Mouse (Mus musculus) E14TG2a.4 (cell line): ENCODE data around the gene Hscb.

Experiments
- H3K27me3 ChIP-seq: 2 replicates; pipeline ENCODE4 v1.6.1; 2014; ENCODE audit warnings: low read length, control low read depth; ENCODE audit not compliant: insufficient read depth
- H3K36me3 ChIP-seq: 2 replicates; pipeline ENCODE4 v1.6.1; 2014; ENCODE audit warnings: low read length, control low read depth; ENCODE audit not compliant: insufficient read depth
- H3K4me1 ChIP-seq: replicated peaks from 2 replicates; pipeline ENCODE4 v1.6.1; 2014; ENCODE audit warnings: low read depth, low read length, control low read depth
- H3K4me3 ChIP-seq: replicated peaks from 2 replicates; pipeline ENCODE4 v1.5.1; 2014; ENCODE audit warnings: mild to moderate bottlenecking, low read length
- H3K9me3 ChIP-seq: 2 replicates; pipeline ENCODE4 v1.6.1; 2014; ENCODE audit warnings: low read length, control low read depth
- CTCF ChIP-seq: conservative IDR thresholded peaks from 2 replicates; pipeline ENCODE4 v1.5.1; 2014; ENCODE audit warnings: low read length
- NANOG ChIP-seq: IDR thresholded peaks from 2 replicates; pipeline ENCODE4 v1.6.1; 2014; ENCODE audit warnings: borderline replicate concordance, low read length, mixed read lengths
- POU5F1 ChIP-seq: IDR thresholded peaks from 2 replicates; pipeline ENCODE4 v1.6.1; 2014; ENCODE audit warnings: low read length, borderline replicate concordance

Hscb gene

GRCm38 (mm10) chr5:110808821-110809666 is 30.5 kb downstream of the Hscb start:
- no peaks in the 10 kb centered on the region for H3K9me3 ChIP-seq
- H3K4me3 ChIP-seq: peak overlapping the region; percentile 92
- H3K27me3 ChIP-seq: no peaks in the 10 kb centered on the region
- peaks cover 66% of the 10 kb centered on the region for H3K4me1 ChIP-seq
- TF ChIP-seq CTCF (no peak), POU5F1 (no peak), NANOG (peak; percentile 94)
- H3K36me3 ChIP-seq: peaks cover 39% of the 10 kb centered on the region

DNA sequence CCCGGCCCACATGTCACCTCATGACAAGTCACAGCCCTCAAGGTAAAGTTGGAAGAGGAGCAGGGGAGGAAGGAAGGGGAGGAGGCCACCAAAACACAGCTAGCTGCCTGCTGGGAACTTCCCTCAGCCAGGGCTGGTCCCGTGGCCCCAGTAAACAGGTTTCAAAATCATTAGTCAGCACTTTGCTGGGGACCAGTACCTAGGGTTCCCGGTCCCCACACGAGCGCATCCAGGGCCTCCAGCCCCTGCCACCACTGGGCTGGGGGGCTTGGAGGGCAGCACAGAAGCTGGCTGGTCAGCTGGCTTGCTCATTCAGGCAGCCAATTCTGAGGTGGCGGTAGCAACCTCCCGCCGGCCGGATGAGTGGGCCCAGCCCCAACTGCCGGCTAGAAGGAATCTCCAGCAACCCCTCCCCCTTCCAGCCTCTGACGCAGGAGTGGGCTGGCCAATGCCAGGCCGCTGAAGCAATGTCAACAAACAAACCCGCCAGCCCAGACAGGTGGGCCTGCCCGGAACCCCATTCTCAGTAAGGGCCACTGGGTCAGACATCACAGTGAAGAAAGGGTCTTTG is 31.4 kb downstream of the Hscb start:
- peak overlapping the region; percentile 92 for H3K4me3 ChIP-seq
- peaks cover 43% of the 10 kb centered on the region for H3K36me3 ChIP-seq
- no peaks in the 10 kb centered on the region for H3K27me3 ChIP-seq
- no peaks in the 10 kb centered on the region for H3K9me3 ChIP-seq
- H3K4me1 ChIP-seq: peaks cover 71% of the 10 kb centered on the region
- TF ChIP-seq POU5F1: no peak
- no peak for TF ChIP-seq NANOG
- TF ChIP-seq CTCF: no peak

GRCm38 (mm10) chr5:110807453-110807852 is 32.1 kb downstream of the Hscb start:
- Histone ChIP-seq H3K27me3 (no peaks in the 10 kb centered on the region), H3K36me3 (peaks cover 50% of the 10 kb centered on the region), H3K9me3 (no peaks in the 10 kb centered on the region), H3K4me3 (peak overlapping the region; percentile 92), H3K4me1 (peaks cover 73% of the 10 kb centered on the region)
- TF ChIP-seq NANOG: no peak
- TF ChIP-seq POU5F1: no peak

GRCm38 (mm10) chr5:110806676-110807075 is 32.9 kb downstream of the Hscb start:
- no peaks in the 10 kb centered on the region for H3K27me3 ChIP-seq
- peak; percentile 2; the same call in 1 of the 2 replicates for TF ChIP-seq NANOG
- TF ChIP-seq POU5F1: no peak
- TF ChIP-seq CTCF: no peak
- peaks cover 76% of the 10 kb centered on the region for H3K4me1 ChIP-seq
- H3K4me3 ChIP-seq: peak overlapping the region; percentile 92
- no peaks in the 10 kb centered on the region for H3K9me3 ChIP-seq
- H3K36me3 ChIP-seq: peaks cover 58% of the 10 kb centered on the region

DNA sequence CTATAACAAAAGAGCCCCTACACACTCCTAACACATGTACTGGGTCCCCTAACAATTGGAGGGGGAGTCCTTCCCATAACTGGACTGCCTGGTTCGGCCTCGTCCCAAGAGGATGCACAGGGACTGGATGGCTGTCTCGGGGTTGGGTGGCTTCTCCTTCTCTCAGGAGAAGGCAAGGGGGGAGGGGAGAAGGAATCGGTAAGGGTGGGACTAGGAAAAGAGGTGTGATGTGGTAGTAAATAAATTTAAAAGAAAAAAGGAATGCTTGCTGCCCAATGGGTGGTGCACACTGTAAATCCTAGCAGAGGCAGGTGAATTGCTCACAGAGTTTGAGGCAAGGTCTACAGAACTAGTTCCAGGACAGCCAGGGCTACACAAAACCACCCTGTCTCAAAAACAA is 33.4 kb downstream of the Hscb start:
- Histone ChIP-seq H3K4me1 (peaks cover 78% of the 10 kb centered on the region), H3K27me3 (no peaks in the 10 kb centered on the region), H3K4me3 (peak overlapping the region; percentile 92), H3K9me3 (no peaks in the 10 kb centered on the region), H3K36me3 (peaks cover 63% of the 10 kb centered on the region)
- TF ChIP-seq POU5F1 (no peak), CTCF (no peak), NANOG (no peak)

DNA sequence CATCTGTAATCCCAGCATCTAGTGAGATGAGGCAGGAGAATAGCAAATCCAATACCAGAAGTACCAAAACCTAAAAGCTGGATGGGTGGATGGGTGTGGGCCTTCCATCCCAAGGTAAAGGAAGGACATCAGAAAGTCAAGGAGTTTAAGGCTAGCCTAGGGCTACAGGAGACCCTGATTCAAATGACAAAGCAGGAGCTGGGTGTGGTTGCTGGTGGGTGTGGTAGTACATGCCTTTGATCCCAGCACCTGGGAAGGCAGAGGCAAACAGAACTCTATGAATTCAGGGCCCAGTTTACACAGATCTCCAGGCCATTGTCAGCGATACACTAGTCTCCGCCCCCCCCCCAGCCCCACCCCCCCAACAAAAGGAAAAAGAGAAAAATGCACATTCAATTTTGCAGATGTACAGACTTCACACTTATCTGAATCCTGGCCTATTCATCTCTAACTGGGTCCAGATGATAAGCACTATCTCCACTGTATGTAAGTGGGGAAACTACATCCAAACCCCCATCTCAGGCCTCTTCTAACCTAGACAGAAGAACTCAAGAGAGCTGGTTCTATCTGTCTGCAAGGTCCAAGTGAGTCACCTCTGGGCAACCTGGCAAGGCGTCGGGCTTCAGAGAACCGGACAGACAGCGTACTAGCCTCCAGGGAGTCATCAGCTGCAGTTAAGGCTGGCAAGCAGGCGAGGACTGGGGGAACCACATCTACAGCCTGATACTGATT is 35.4 kb downstream of the Hscb start:
- Histone ChIP-seq H3K36me3 (peaks cover 83% of the 10 kb centered on the region), H3K4me1 (peaks cover 91% of the 10 kb centered on the region), H3K9me3 (no peaks in the 10 kb centered on the region), H3K4me3 (peak overlapping the region; percentile 92), H3K27me3 (no peaks in the 10 kb centered on the region)
- TF ChIP-seq POU5F1 (no peak), CTCF (no peak), NANOG (no peak)

DNA sequence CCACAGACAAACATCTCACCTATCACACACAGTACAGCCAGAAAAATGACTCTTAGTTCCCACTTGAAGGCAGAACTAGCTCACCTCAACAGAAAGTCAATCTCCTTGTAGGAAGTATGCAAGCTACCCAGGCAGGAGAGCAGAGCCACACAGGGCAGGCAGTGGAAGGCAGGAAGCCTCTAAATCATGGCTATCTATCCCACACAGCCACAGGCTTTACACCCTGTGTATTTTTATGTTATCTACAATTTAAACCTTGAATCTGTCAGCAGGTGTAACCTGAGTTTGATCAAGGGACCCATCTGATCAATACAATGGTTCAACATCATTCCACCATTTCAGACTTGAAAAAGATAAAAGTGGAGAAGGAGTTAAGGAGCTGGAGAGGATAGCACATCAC is 36.8 kb downstream of the Hscb start:
- Histone ChIP-seq H3K4me1 (peaks cover 95% of the 10 kb centered on the region), H3K27me3 (no peaks in the 10 kb centered on the region), H3K9me3 (no peaks in the 10 kb centered on the region), H3K4me3 (peak overlapping the region; percentile 92), H3K36me3 (peaks cover 93% of the 10 kb centered on the region)
- TF ChIP-seq NANOG (no peak), POU5F1 (no peak), CTCF (no peak)

- no peaks in the 10 kb centered on the region for H3K27me3 ChIP-seq
- H3K9me3 ChIP-seq: no peaks in the 10 kb centered on the region
- H3K4me3 ChIP-seq: peak overlapping the region; percentile 92
- TF ChIP-seq CTCF: no peak
- no peak for TF ChIP-seq POU5F1
- TF ChIP-seq NANOG: no peak
- H3K4me1 ChIP-seq: peaks cover 94% of the 10 kb centered on the region
- H3K36me3 ChIP-seq: peaks cover 93% of the 10 kb centered on the region
These were observed 37.4 kb downstream of the Hscb start for GRCm38 (mm10) chr5:110802186-110802585.
